Mouse (Mus musculus) hindbrain, postnatal 0 days (tissue): Measurements from ENCODE around the gene Hormad2. TPM values are rescaled to one million over a fixed set of nuclear protein-coding genes. Genes with fewer than 3 reads are reported as not detected.
A peak's percentile ranks its signal among the peaks of the same experiment; 100 is the strongest.

Experiments
- ATAC-seq: fragments of 200-750 bp; cut with Nextera tagmentation; 2 replicates; pipeline ENCODE4 v1.8.0; 2017; ENCODE audit warnings: mild to moderate bottlenecking, moderate TSS enrichment, moderate library complexity
- DNase-seq: peaks from one replicate; pipeline ENCODE4 v3.0.0-alpha.2; 2015; ENCODE audit warnings: low spot score
- H3K27ac ChIP-seq: fragments of 300-500 bp; sonication (generic); 2 replicates; pipeline ENCODE4 v1.5.1; 2014; ENCODE audit warnings: mild to moderate bottlenecking
- H3K27me3 ChIP-seq: fragments of 300-500 bp; sonication (generic); 2 replicates; pipeline ENCODE4 v1.6.1; 2014; ENCODE audit warnings: low read length, mixed read lengths; ENCODE audit not compliant: insufficient read depth
- H3K36me3 ChIP-seq: fragments of 300-500 bp; sonication (generic); 2 replicates; pipeline ENCODE4 v1.6.1; 2014; ENCODE audit warnings: low read length, mixed read lengths; ENCODE audit not compliant: insufficient read depth
- H3K4me1 ChIP-seq: fragments of 300-500 bp; sonication (generic); 2 replicates; pipeline ENCODE4 v1.6.1; 2014; ENCODE audit warnings: antibody characterized with exemption, low read length, mixed read lengths; ENCODE audit not compliant: insufficient read depth
- H3K4me2 ChIP-seq: fragments of 300-500 bp; sonication (generic); 2 replicates; pipeline ENCODE4 v1.6.1; 2014; ENCODE audit warnings: low read depth, mild to moderate bottlenecking, low read length, moderate library complexity, mixed read lengths
- H3K4me3 ChIP-seq: fragments of 300-500 bp; sonication (generic); 2 replicates; pipeline ENCODE4 v1.5.1; 2014; ENCODE audit warnings: low read length
- H3K9ac ChIP-seq: fragments of 300-500 bp; sonication (generic); replicated peaks from 2 replicates; pipeline ENCODE4 v1.6.1; 2014; ENCODE audit warnings: mild to moderate bottlenecking, low read length, moderate library complexity, mixed read lengths
- H3K9me3 ChIP-seq: fragments of 300-500 bp; sonication (generic); 2 replicates; pipeline ENCODE4 v1.6.1; 2016; ENCODE audit warnings: low read length, mixed read lengths
- CTCF ChIP-seq: IDR thresholded peaks from 2 replicates; pipeline ENCODE4 v1.5.1; 2016; ENCODE audit warnings: antibody characterized with exemption, control low read depth, low read depth
- WGBS: fragments of 180-500 bp; shearing (Covaris S2); extraction: QIAGEN DNeasy Blood & Tissue Kit; methylation state at CpG from one replicate; pipeline ENCODE4 v1.1.7; 2014; 5-methylcytosine and 5-hydroxymethylcytosine counted together
- polyA plus RNA-seq: library from polyadenylated mRNA; unstranded; fragments of >200 nt; fragmentation: Nextera tagmentation; extraction: Ambion mirVana; gene quantifications from 2 replicates; pipeline ENCODE4 v1.2.1, GENCODE M21; 2015
- total RNA-seq: library from RNA; depleted of rRNA; stranded (reverse); fragments of >200 nt; gene quantifications from 2 replicates; pipeline ENCODE4 v1.2.3, GENCODE M21; 2014

The Hormad2 gene
- total and polyA plus RNA-seq, 2 experiments from 2014 or later = not detected

DNA sequence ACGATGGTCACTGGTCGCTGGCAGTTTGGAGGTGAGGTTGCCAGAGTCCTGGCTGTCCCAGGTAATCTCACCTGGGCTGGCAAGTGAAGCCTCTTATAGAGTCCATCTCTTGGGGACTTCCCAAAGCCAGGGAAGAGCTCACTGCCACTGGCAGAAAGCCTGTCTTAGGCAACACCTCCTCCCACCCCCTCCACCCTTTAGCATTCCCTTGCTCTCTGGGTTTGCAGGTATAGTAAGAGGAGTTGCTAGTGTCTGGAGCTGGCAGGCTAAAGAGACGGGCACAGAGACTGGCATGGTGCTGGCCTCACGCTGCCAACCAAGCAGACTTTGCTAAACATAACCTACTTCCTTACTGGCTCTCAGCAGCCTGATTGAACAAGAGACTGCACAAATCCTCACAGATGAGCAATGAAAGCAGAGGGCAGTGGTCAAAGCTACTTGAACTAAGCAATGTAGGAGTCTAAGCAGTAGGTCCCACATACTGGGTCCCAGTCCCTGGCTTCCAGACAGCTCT, 35.3 kb upstream of the Hormad2 start:
- no peak for ATAC-seq
- peaks cover 18% of the 10 kb centered on the region for H3K36me3 ChIP-seq
- no peaks in the 10 kb centered on the region for H3K27me3 ChIP-seq
- H3K27ac ChIP-seq = no peak overlapping the region
- no peaks in the 10 kb centered on the region for H3K9me3 ChIP-seq
- TF ChIP-seq CTCF = no peak
- no peak overlapping the region for H3K4me3 ChIP-seq
- 81% methylated on average over 4 of the region's 4 CpGs for WGBS
- no peak overlapping the region for H3K9ac ChIP-seq
- no peak overlapping the region for H3K4me2 ChIP-seq
- no peaks in the 10 kb centered on the region for H3K4me1 ChIP-seq
- DNase-seq = no peak

DNA sequence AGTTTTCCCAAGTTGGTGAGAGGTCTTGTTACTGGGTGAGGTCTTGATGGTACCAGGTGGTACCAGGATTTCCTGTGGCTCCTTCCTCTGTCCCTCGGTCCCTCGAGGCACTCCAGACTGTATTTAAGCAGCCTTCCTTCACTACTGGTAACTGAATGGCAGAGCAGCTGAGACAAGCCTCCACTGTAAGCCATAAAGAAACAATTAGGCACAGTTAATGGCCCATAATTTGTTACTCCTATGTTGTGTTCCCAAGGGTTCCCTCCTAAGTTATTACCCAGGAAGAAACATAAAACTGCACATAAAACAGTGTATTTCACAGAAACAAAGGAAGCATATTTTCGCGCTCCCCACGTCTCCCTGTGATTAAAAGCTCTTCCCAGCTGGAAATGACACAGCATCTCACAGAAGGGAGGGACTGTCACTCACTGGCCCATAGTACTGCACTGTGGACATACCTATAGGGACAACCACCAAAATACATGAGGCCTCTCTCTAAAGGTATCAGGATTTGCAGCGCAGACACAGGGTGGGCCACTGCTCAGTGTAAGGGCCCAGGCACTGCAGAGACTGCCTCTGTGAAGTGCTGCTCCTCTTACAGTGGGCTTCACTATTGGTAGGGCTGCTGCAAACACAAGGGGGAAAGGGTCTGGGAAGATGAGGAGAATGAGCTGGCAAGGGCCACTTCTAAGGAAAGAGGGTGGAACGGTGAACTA, 31.7 kb upstream of the Hormad2 start:
- H3K4me3 ChIP-seq = no peak overlapping the region
- no peak overlapping the region for H3K9ac ChIP-seq
- no peaks in the 10 kb centered on the region for H3K4me1 ChIP-seq
- no peak overlapping the region for H3K4me2 ChIP-seq
- H3K9me3 ChIP-seq = no peaks in the 10 kb centered on the region
- no peak overlapping the region for H3K27ac ChIP-seq
- no peaks in the 10 kb centered on the region for H3K36me3 ChIP-seq
- DNase-seq = no peak
- H3K27me3 ChIP-seq = no peaks in the 10 kb centered on the region
- TF ChIP-seq CTCF = no peak
- ATAC-seq = no peak
- whole genome bisulfite sequencing = 52% methylated on average over 7 of the region's 7 CpGs

DNA sequence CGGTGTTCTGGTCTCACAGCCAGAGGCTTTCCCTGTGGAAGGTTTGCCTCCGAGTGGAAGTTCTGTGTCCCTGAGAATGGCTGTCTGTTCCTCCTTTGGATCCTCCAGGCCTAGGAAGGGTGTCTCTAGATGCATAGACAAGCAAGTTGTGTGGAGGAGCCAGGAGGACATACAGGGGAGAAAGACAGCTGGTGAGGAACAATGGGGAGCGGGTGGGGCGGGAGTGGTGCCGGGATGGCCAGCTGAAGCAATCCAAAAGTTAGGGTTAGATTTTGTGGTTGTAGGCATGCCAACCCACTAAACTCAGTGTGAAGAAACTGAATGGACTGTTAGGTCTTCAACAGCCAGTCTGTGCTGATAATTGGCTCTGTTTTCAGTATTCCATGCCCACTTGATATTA, 30.8 kb upstream of the Hormad2 start:
- Histone ChIP-seq H3K27me3 (no peaks in the 10 kb centered on the region), H3K36me3 (no peaks in the 10 kb centered on the region), H3K4me2 (no peak overlapping the region), H3K4me1 (no peaks in the 10 kb centered on the region), H3K9me3 (no peaks in the 10 kb centered on the region), H3K9ac (no peak overlapping the region), H3K4me3 (no peak overlapping the region), H3K27ac (no peak overlapping the region)
- DNase-seq (no peak), ATAC-seq (no peak)
- no peak for TF ChIP-seq CTCF
- 62% methylated on average over 5 of the region's 5 CpGs for WGBS

DNA sequence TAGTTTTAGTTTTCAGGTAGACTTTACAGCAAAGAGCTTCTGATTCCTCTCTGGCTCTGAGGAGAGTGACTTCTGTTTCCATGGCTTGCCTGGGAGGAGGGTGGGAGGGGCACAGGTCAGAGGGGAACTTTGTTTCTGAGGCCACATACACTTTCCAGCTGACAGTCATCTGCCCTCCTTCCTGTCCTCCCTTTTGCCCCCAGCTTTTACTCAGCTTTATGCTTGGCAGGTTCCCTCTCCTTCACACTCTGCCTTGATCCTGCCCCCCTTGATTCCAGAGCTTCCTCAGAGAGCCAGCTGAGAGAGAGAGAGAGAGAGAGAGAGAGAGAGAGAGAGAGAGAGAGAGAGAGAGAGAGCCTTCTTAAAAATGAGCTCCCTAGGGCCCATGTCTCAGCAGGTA, 30.3 kb upstream of the Hormad2 start:
- H3K4me1 ChIP-seq = no peaks in the 10 kb centered on the region
- no peak overlapping the region for H3K4me3 ChIP-seq
- H3K4me2 ChIP-seq = no peak overlapping the region
- no peak overlapping the region for H3K27ac ChIP-seq
- no peaks in the 10 kb centered on the region for H3K27me3 ChIP-seq
- no peaks in the 10 kb centered on the region for H3K36me3 ChIP-seq
- H3K9me3 ChIP-seq = no peaks in the 10 kb centered on the region
- no peak for TF ChIP-seq CTCF
- ATAC-seq (no peak), DNase-seq (no peak)
- no peak overlapping the region for H3K9ac ChIP-seq

DNA sequence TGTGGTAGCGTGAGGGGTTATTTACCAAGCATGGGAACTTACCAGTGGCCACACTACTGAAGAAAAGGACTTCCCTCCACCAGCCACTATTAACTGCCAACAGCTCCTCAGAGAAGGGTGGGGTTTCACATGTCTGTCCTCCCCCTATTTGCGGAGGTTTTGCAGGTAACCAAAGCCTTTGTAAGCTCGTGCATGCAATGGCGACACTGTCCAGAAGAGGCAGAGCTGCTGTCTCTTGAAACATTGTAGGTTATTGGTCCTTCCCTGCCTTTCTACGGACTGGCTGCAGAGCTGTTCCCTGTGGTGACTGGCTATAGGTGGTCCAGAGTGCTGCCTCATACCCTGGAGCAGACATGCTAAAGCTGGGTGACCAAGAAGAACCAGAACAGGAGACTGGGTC, 28.2 kb upstream of the Hormad2 start:
- TF ChIP-seq CTCF = peak; percentile 29
- 66% methylated on average over 5 of the region's 5 CpGs for WGBS
- Histone ChIP-seq H3K4me3 (no peak overlapping the region), H3K4me2 (no peak overlapping the region), H3K36me3 (no peaks in the 10 kb centered on the region), H3K27me3 (no peaks in the 10 kb centered on the region), H3K27ac (no peak overlapping the region), H3K9ac (no peak overlapping the region), H3K9me3 (no peaks in the 10 kb centered on the region), H3K4me1 (no peaks in the 10 kb centered on the region)
- ATAC-seq (peak; percentile 49; the same call in 1 of the 2 replicates), DNase-seq (no peak)

DNA sequence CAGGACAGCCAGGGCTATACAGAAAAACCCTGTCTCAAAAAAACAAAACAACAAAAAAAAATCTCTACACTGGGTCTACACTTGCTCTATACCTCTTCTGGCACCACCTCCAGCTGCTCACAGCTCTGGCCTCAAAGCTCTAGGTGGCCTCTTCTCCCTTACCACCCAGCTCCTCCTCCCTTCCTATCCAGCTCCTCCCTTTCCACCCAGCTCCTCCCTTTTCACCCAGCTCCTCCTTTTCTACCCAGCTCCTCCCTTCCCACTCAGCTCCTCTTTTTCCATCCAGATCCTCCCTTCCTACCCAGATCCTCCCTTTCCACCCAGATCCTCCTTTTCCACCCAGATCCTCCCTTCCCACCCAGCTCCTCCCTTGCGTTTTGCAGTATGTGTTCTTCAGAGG, 26.5 kb upstream of the Hormad2 start:
- WGBS = 96% methylated on average over 1 of the region's 1 CpGs
- no peak for ATAC-seq
- Histone ChIP-seq H3K4me1 (no peaks in the 10 kb centered on the region), H3K36me3 (no peaks in the 10 kb centered on the region), H3K9ac (no peak overlapping the region), H3K27ac (no peak overlapping the region), H3K27me3 (no peaks in the 10 kb centered on the region), H3K4me3 (no peak overlapping the region), H3K9me3 (no peaks in the 10 kb centered on the region), H3K4me2 (no peak overlapping the region)
- TF ChIP-seq CTCF = no peak
- DNase-seq = no peak

DNA sequence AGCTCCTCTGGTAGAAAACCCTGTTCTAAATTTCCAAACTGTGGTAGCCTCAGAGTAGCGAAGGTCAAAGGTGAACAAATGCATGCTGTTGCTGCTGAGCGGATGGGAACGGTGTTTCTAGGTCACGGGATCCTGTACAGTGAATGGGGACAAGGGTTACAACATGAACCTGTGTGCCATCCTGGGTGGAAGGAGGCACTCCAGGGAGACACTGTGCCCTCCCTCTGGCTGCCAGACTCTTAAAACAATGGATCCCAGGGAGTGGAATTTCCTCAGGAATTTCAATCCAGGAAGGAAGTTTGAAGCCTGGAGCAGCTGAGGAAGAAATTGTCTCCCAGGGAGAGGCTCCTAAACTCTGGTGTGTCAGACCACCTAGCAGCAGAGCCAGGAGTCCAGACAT, 25.3 kb upstream of the Hormad2 start:
- DNase-seq = no peak
- Histone ChIP-seq H3K4me3 (no peak overlapping the region), H3K27ac (no peak overlapping the region), H3K4me1 (no peaks in the 10 kb centered on the region), H3K9ac (no peak overlapping the region), H3K4me2 (no peak overlapping the region), H3K9me3 (no peaks in the 10 kb centered on the region), H3K36me3 (no peaks in the 10 kb centered on the region), H3K27me3 (no peaks in the 10 kb centered on the region)
- TF ChIP-seq CTCF = no peak
- 54% methylated on average over 4 of the region's 4 CpGs for WGBS
- no peak for ATAC-seq
